Mouse (Mus musculus) MEL (cell line): ENCODE results near the gene Vwa3a. TPM values are rescaled to one million over a fixed set of nuclear protein-coding genes. Genes with fewer than 3 reads are reported as not detected.

Source experiments
- DNase-seq: peaks from one replicate; pipeline ENCODE4 v3.0.0; 2011; ENCODE audit warnings: low read depth, low spot score
- H3K27ac ChIP-seq: 2 replicates; pipeline ENCODE4 v1.5.1; 2012; ENCODE audit warnings: low read depth, mild to moderate bottlenecking, control low read depth, low read length, moderate library complexity; ENCODE audit not compliant: control insufficient read depth
- H3K27me3 ChIP-seq, 2 experiments: fragments of 150-350 bp in 1 of 2; sonication (generic) in 1 of 2; 2 replicates each; pipeline ENCODE4 v1.6.1; 2012; ENCODE audit warnings: low read length in 2 of 2, mild to moderate bottlenecking in 2 of 2, improper control_type of control experiment in 1 of 2, moderate library complexity in 1 of 2; ENCODE audit not compliant: insufficient read depth in 2 of 2, control insufficient read depth in 1 of 2
- H3K36me3 ChIP-seq, 2 experiments: 2 replicates each; pipeline ENCODE4 v1.6.1; 2012 to 2014; ENCODE audit warnings: low read length in 2 of 2, improper control_type of control experiment in 1 of 2, inconsistent platforms in 1 of 2, mild to moderate bottlenecking in 1 of 2; ENCODE audit not compliant: insufficient read depth in 2 of 2, control insufficient read depth in 1 of 2
- H3K4me1 ChIP-seq, 2 experiments: fragments of 150-350 bp in 1 of 2; sonication (generic) in 1 of 2; 2 replicates each; pipeline ENCODE4 v1.6.1; 2012; ENCODE audit warnings: low read length in 2 of 2, improper control_type of control experiment in 1 of 2, mild to moderate bottlenecking in 1 of 2; ENCODE audit not compliant: insufficient read depth in 2 of 2, control insufficient read depth in 1 of 2
- H3K4me3 ChIP-seq, 2 experiments: fragments of 150-350 bp in 1 of 2; sonication (generic) in 1 of 2; 2 replicates each; pipeline ENCODE4 v1.5.1; 2012; ENCODE audit warnings: low read depth in 2 of 2, low read length in 2 of 2, mild to moderate bottlenecking in 2 of 2, moderate library complexity in 2 of 2, control low read depth in 1 of 2, improper control_type of control experiment in 1 of 2; ENCODE audit not compliant: control insufficient read depth in 1 of 2, insufficient read depth in 1 of 2
- H3K79me2 ChIP-seq: 2 replicates; pipeline ENCODE4 v1.6.1; 2012; ENCODE audit warnings: mild to moderate bottlenecking, low read length, moderate library complexity; ENCODE audit not compliant: control insufficient read depth, poor library complexity, insufficient read depth
- H3K9ac ChIP-seq: 2 replicates; pipeline ENCODE4 v1.6.1; 2012; ENCODE audit warnings: low read depth, mild to moderate bottlenecking, control low read depth, low read length, moderate library complexity; ENCODE audit not compliant: control insufficient read depth, poor library complexity, severe bottlenecking
- H3K9me3 ChIP-seq: fragments of 150-350 bp; sonication (generic); replicated peaks from 2 replicates; pipeline ENCODE4 v1.6.1; 2012; ENCODE audit warnings: mild to moderate bottlenecking, low read length, improper control_type of control experiment, moderate library complexity; ENCODE audit not compliant: insufficient read depth
- BHLHE40 ChIP-seq: IDR thresholded peaks from 2 replicates; pipeline ENCODE4 v1.6.1; 2012; ENCODE audit warnings: low read depth, mild to moderate bottlenecking, inconsistent platforms, low read length, improper control_type of control experiment, borderline replicate concordance
- CTCF ChIP-seq, 3 experiments: IDR thresholded peaks in 2 of 3; conservative IDR thresholded peaks in 1 of 3; 2 replicates each; pipeline ENCODE4 v1.5.1; 2011 to 2012; ENCODE audit warnings: low read length in 3 of 3, low read depth in 2 of 3, mild to moderate bottlenecking in 2 of 3, improper control_type of control experiment in 1 of 3, inconsistent platforms in 1 of 3, mixed read lengths in 1 of 3, moderate library complexity in 1 of 3; ENCODE audit not compliant: control insufficient read depth in 1 of 3, insufficient read depth in 1 of 3, poor library complexity in 1 of 3, severe bottlenecking in 1 of 3
- E2F4 ChIP-seq: IDR thresholded peaks from 2 replicates; pipeline ENCODE4 v1.6.1; 2011; ENCODE audit warnings: low read depth, low read length, improper control_type of control experiment, borderline replicate concordance
- ELF1 ChIP-seq: IDR thresholded peaks from 2 replicates; pipeline ENCODE4 v1.6.1; 2014; ENCODE audit warnings: low read depth, mild to moderate bottlenecking, inconsistent platforms, low read length, improper control_type of control experiment, moderate library complexity
- ETS1 ChIP-seq: IDR thresholded peaks from 2 replicates; pipeline ENCODE4 v1.6.1; 2012; ENCODE audit warnings: low read depth, mild to moderate bottlenecking, inconsistent platforms, low read length, improper control_type of control experiment, moderate library complexity
- KAT2A ChIP-seq: conservative IDR thresholded peaks from 2 replicates; pipeline ENCODE4 v1.6.1; 2012; ENCODE audit warnings: low read depth, low read length, improper control_type of control experiment, inconsistent platforms
- MAFK ChIP-seq: IDR thresholded peaks from 2 replicates; pipeline ENCODE4 v1.6.1; 2011; ENCODE audit warnings: low read depth, mild to moderate bottlenecking, low read length, improper control_type of control experiment, borderline replicate concordance
- MEF2A ChIP-seq: IDR thresholded peaks from 2 replicates; pipeline ENCODE4 v1.6.1; 2014; ENCODE audit warnings: low read depth, mild to moderate bottlenecking, inconsistent platforms, low read length, improper control_type of control experiment; ENCODE audit not compliant: poor library complexity, insufficient replicate concordance, severe bottlenecking; ENCODE audit errors: extremely low read depth
- MXI1 ChIP-seq: IDR thresholded peaks from 2 replicates; pipeline ENCODE4 v1.6.1; 2011; ENCODE audit warnings: mild to moderate bottlenecking, low read depth, low read length, improper control_type of control experiment
- MYB ChIP-seq: IDR thresholded peaks from 2 replicates; pipeline ENCODE4 v1.6.1; 2011; ENCODE audit warnings: mild to moderate bottlenecking, low read depth, low read length, improper control_type of control experiment
- RAD21 ChIP-seq: IDR thresholded peaks from 2 replicates; pipeline ENCODE4 v1.6.1; 2011; ENCODE audit warnings: mild to moderate bottlenecking, low read depth, low read length, improper control_type of control experiment
- SMC3 ChIP-seq: IDR thresholded peaks from 2 replicates; pipeline ENCODE4 v1.6.1; 2011; ENCODE audit warnings: low read depth, low read length, improper control_type of control experiment
- TAL1 ChIP-seq: IDR thresholded peaks from 2 replicates; pipeline ENCODE4 v1.6.1; 2012; ENCODE audit warnings: mild to moderate bottlenecking, inconsistent platforms, low read length, moderate library complexity, mixed read lengths
- TBP ChIP-seq: IDR thresholded peaks from 2 replicates; pipeline ENCODE4 v1.8.0; 2011; ENCODE audit warnings: low read depth, low read length, improper control_type of control experiment
- TCF12 ChIP-seq: IDR thresholded peaks from 2 replicates; pipeline ENCODE4 v1.6.1; 2014; ENCODE audit warnings: low read depth, mild to moderate bottlenecking, inconsistent platforms, low read length, improper control_type of control experiment, moderate library complexity
- USF1 ChIP-seq: IDR thresholded peaks from 2 replicates; pipeline ENCODE4 v1.6.1; 2014; ENCODE audit warnings: low read depth, mild to moderate bottlenecking, inconsistent platforms, low read length, improper control_type of control experiment, moderate library complexity
- ZC3H11A ChIP-seq: IDR thresholded peaks from 2 replicates; pipeline ENCODE4 v1.6.1; 2012; ENCODE audit warnings: low read depth, mild to moderate bottlenecking, inconsistent platforms, low read length, improper control_type of control experiment
- ZKSCAN1 ChIP-seq: IDR thresholded peaks from 2 replicates; pipeline ENCODE4 v1.6.1; 2012; ENCODE audit warnings: low read depth, mild to moderate bottlenecking, inconsistent platforms, low read length, improper control_type of control experiment, moderate library complexity
- ZNF384 ChIP-seq: IDR thresholded peaks from 2 replicates; pipeline ENCODE4 v1.6.1; 2012; ENCODE audit warnings: low read depth, mild to moderate bottlenecking, inconsistent platforms, low read length, improper control_type of control experiment
- polyA plus RNA-seq, 2 experiments: library from polyadenylated mRNA; stranded (reverse) in 1 of 2; unstranded in 1 of 2; fragments of >175 nt in 1 of 2; fragments of >200 nt in 1 of 2; gene quantifications; 2 replicates each; pipeline versions ENCODE4 v1.2.1 to v1.2.4; 2012; ENCODE audit warnings: low replicate concordance in 2 of 2, low read depth in 1 of 2; ENCODE audit not compliant: insufficient read length in 2 of 2, insufficient read depth in 1 of 2, missing spikeins in 1 of 2
- total RNA-seq: library from RNA; depleted of rRNA; stranded (reverse); fragments of 300-350 nt; gene quantifications from 2 replicates; pipeline ENCODE4 v1.2.3, GENCODE M21; 2012

Gene Vwa3a
- total and polyA plus RNA-seq, 3 experiments: not detected

- Histone ChIP-seq H3K27me3 (peaks cover 4 to 8% of the 10 kb centered on the region in 2 experiments; a peak in 3 of 4 replicates), H3K27ac (no peak overlapping the region)
- no peak for TF ChIP-seq TBP
- TF ChIP-seq CTCF (IDR thresholded peaks at IDR 0.05 in 2 of 3, conservative IDR thresholded peaks at IDR 0.05 in 1 of 3; ENCODE audit: control insufficient read depth in 1 of 3, insufficient read depth in 1 of 3, low read depth in 2 of 3, low read length in 3 of 3, poor library complexity in 1 of 3, severe bottlenecking in 1 of 3): no peak
- no peak for TF ChIP-seq MAFK
- no peak for TF ChIP-seq ZC3H11A
- TF ChIP-seq ZNF384: no peak
- no peak for TF ChIP-seq MYB
Measured at GRCm38 (mm10) chr7:120746029-120746428, 6.9 kb downstream of the Vwa3a start.

DNA sequence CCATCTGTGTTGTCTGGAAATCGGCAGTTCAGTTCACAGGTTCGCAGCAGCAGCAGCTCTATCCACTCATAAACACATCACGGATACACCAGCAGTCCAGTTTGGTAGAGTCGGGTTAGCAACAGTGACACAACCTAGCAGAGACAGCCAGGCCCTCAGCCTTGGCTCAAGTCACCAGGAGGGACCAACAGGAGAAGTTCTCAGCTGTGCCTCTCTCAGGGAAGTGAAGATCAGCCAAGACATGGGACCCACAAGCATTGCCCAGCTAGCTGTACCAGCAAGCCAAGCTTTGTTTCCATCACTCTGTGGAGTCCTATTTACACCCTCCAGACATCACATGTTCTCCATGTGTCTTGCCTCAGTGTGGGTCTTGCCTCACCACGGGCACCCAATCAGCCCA lies 7.7 kb downstream of the Vwa3a start:
- H3K4me3 ChIP-seq: no peak overlapping the region
- H3K79me2 ChIP-seq: no peaks in the 10 kb centered on the region
- H3K9me3 ChIP-seq: no peaks in the 10 kb centered on the region
- no peak overlapping the region for H3K9ac ChIP-seq
- no peaks in the 10 kb centered on the region for H3K36me3 ChIP-seq
- peaks cover 4 to 8% of the 10 kb centered on the region in 2 experiments; a peak in 3 of 4 replicates for H3K27me3 ChIP-seq
- no peak for DNase-seq
- TF ChIP-seq MEF2A (no peak), SMC3 (no peak), TAL1 (no peak), MXI1 (no peak), USF1 (no peak), TCF12 (no peak), RAD21 (no peak), BHLHE40 (no peak), ETS1 (no peak), ZKSCAN1 (no peak), ELF1 (no peak), KAT2A (no peak), E2F4 (no peak)
- H3K27ac ChIP-seq: no peak overlapping the region
- no peaks in the 10 kb centered on the region for H3K4me1 ChIP-seq

More at GRCm38 (mm10) chr7:120746029-120746428, 6.9 kb downstream of the Vwa3a start:
- H3K79me2 ChIP-seq: no peaks in the 10 kb centered on the region
- H3K4me1 ChIP-seq: no peaks in the 10 kb centered on the region
- no peaks in the 10 kb centered on the region for H3K36me3 ChIP-seq
- H3K4me3 ChIP-seq: no peak overlapping the region
- H3K9me3 ChIP-seq: no peaks in the 10 kb centered on the region
- no peak for DNase-seq
- no peak overlapping the region for H3K9ac ChIP-seq
